7 mouse cellular contexts compared by ENCODE assay signal in genomic region chr10:93889976-93890375, GRCm38 (mm10). TPM values are rescaled to one million over a fixed set of nuclear protein-coding genes. Genes with fewer than 3 reads are reported as not detected.
DNase-seq lines count a peak whose midpoint lies in the region; ATAC-seq and TF ChIP-seq lines count a peak whose summit lies in the region.

No protein-coding gene starts in this region.

- intact Hi-C loops in left cerebral cortex, postnatal 4 days (cut with DNase I): no loop called here

- peak overlapping the region; percentile 73 for H3K4me3 ChIP-seq in cortical plate, adult 2 months (ENCODE audit: insufficient read depth, low read length)
- H3K4me3 ChIP-seq in heart, embryonic 15.5 days: peak overlapping the region; percentile 99
- peak overlapping the region; percentile 94 for H3K4me3 ChIP-seq in midbrain, postnatal 0 days (ENCODE audit: low read depth, low read length)

- H3K36me3 ChIP-seq in heart, embryonic 15.5 days: peaks cover 13% of the 10 kb centered on the region
- no peaks in the 10 kb centered on the region; the same call in none of the 2 replicates for H3K36me3 ChIP-seq in midbrain, postnatal 0 days (ENCODE audit: insufficient read depth, low read length)

- no peak for ATAC-seq in heart, embryonic 15.5 days (replicated peaks; ENCODE audit: insufficient number of reproducible peaks, insufficient read depth, low FRiP score, low read depth)
- 0 out of 2 replicates have a peak, but pooled peaks have one; percentile 7 for ATAC-seq in midbrain, postnatal 0 days (ENCODE audit: low FRiP score)

- no peak for TF ChIP-seq POLR2A in cortical plate, adult 2 months (IDR thresholded peaks at IDR 0.05; ENCODE audit: extremely low read depth, insufficient read depth, low read length)

- DNase-seq in retina, embryonic 14.5 days (ENCODE audit: low spot score): peak; percentile 59
- no peak for DNase-seq in retina, postnatal 1 day
- DNase-seq in left cerebral cortex, postnatal 4 days: peak; percentile 4
- DNase-seq in midbrain, postnatal 0 days (ENCODE audit: low spot score): no peak
- no peak for DNase-seq in cerebellum, postnatal 4 days (ENCODE audit: low spot score in 2 of 2)

- no peak overlapping the region for H3K27ac ChIP-seq in cortical plate, adult 2 months (ENCODE audit: insufficient read depth, low read length)
- H3K27ac ChIP-seq in heart, embryonic 15.5 days: peak overlapping the region; percentile 90
- peak overlapping the region; percentile 93 for H3K27ac ChIP-seq in midbrain, postnatal 0 days (ENCODE audit: low read depth, low read length)

- no peaks in the 10 kb centered on the region; the same call in 1 of the 2 replicates for H3K4me1 ChIP-seq in cortical plate, adult 2 months (ENCODE audit: control insufficient read depth, insufficient read depth, low read length)
- peaks cover 11% of the 10 kb centered on the region for H3K4me1 ChIP-seq in heart, embryonic 15.5 days (replicated peaks)
- peaks cover 3% of the 10 kb centered on the region; the same call in 1 of the 2 replicates for H3K4me1 ChIP-seq in midbrain, postnatal 0 days (ENCODE audit: insufficient read depth, low read length)

- H3K4me2 ChIP-seq in heart, embryonic 15.5 days: peak overlapping the region; percentile 78
- peak overlapping the region; percentile 80 for H3K4me2 ChIP-seq in midbrain, postnatal 0 days (ENCODE audit: low read depth, low read length, poor library complexity, severe bottlenecking)

- H3K27me3 ChIP-seq in heart, embryonic 15.5 days: no peaks in the 10 kb centered on the region
- no peaks in the 10 kb centered on the region for H3K27me3 ChIP-seq in midbrain, postnatal 0 days (ENCODE audit: insufficient read depth, low read length)

- no peaks in the 10 kb centered on the region for H3K9me3 ChIP-seq in heart, embryonic 15.5 days (replicated peaks)
- H3K9me3 ChIP-seq in midbrain, postnatal 0 days (ENCODE audit: low read length): no peaks in the 10 kb centered on the region

- 1% methylated on average over 22 of the region's 22 CpGs for WGBS in heart, embryonic 15.5 days
- WGBS in midbrain, postnatal 0 days: under 1% methylated on average over 22 of the region's 22 CpGs

- no peak for TF ChIP-seq CTCF in cortical plate, adult 2 months (IDR thresholded peaks at IDR 0.05; ENCODE audit: extremely low read depth, insufficient read depth, low read length)
- no peak for TF ChIP-seq CTCF in midbrain, postnatal 0 days (IDR thresholded peaks at IDR 0.05)

- H3K9ac ChIP-seq in heart, embryonic 15.5 days: peak overlapping the region; percentile 91
- peak overlapping the region; percentile 92 for H3K9ac ChIP-seq in midbrain, postnatal 0 days (replicated peaks; ENCODE audit: low read length, poor library complexity, severe bottlenecking)

RNA-seq across cellular contexts. Expression of gene Metap2, which starts 6.9 kb away (rescaled TPM):
- 100 and 106 TPM in 2 replicates for polyA plus RNA-seq in cortical plate, adult 2 months (2012; rRNA removed)
- 143 and 156 TPM in 2 replicates for polyA plus RNA-seq in heart, embryonic 15.5 days (2015; fragmentation: Nextera tagmentation; extraction: Ambion mirVana)
- 100 to 1,000 TPM; 151 to 163 TPM for total RNA-seq in left cerebral cortex, postnatal 4 days (2021)
- 50.6 and 76.6 TPM in 2 replicates for total RNA-seq in midbrain, postnatal 0 days (2014; rRNA removed)
- polyA plus RNA-seq in midbrain, postnatal 0 days (2015; fragmentation: Nextera tagmentation; extraction: Ambion mirVana): 149 and 168 TPM in 2 replicates

RNA-seq across cellular contexts. Expression of gene Usp44, which starts 58.6 kb away (rescaled TPM):
- not detected in 2 replicates for polyA plus RNA-seq in cortical plate, adult 2 months (2012; rRNA removed)
- polyA plus RNA-seq in heart, embryonic 15.5 days (2015; fragmentation: Nextera tagmentation; extraction: Ambion mirVana): 0.08 and 0.44 TPM in 2 replicates
- under 1 TPM; 0.14 to 0.18 TPM for total RNA-seq in left cerebral cortex, postnatal 4 days (2021)
- total RNA-seq in midbrain, postnatal 0 days (2014; rRNA removed): 0.05 and 0.09 TPM in 2 replicates
- polyA plus RNA-seq in midbrain, postnatal 0 days (2015; fragmentation: Nextera tagmentation; extraction: Ambion mirVana): not detected in 2 replicates

Comparison
In these comparisons a context has a peak if more than half of its experiments do, and no peak if none do; other contexts are left out.
1. DNase-seq: peak in retina, embryonic 14.5 days (single experiment) and left cerebral cortex, postnatal 4 days (single experiment); none in retina, postnatal 1 day (single experiment), midbrain, postnatal 0 days (single experiment) and cerebellum, postnatal 4 days (0 of 2).
2. Peak in every context shown above with its lines, with median percentiles within 50 percentile points of each other: H3K4me3 ChIP-seq.